Mouse (Mus musculus): Measurements from ENCODE around the gene Elk4. TPM values are rescaled to one million over a fixed set of nuclear protein-coding genes. Genes with fewer than 3 reads are reported as not detected.
A peak's percentile ranks its signal among the peaks of the same experiment; 100 is the strongest.

The Elk4 gene
- polyA plus RNA-seq, 1 experiment, result 33.1 TPM

- no peak overlapping the region for H3K4me3 ChIP-seq (ENCODE audit: extremely low read depth, insufficient read depth, insufficient read length)
- no peaks in the 10 kb centered on the region for H3K27me3 ChIP-seq (ENCODE audit: control insufficient read depth, insufficient read depth, low read length)
- DNase-seq (ENCODE audit: low read depth in 1 of 2, low spot score in 2 of 2), result no peak
- H3K4me1 ChIP-seq (ENCODE audit: control insufficient read depth, insufficient read depth, insufficient read length), result peaks cover 7% of the 10 kb centered on the region
- 97% methylated on average over 1 of the region's 1 CpGs for WGBS
- TF ChIP-seq CTCF (IDR thresholded peaks at IDR 0.05; ENCODE audit: extremely low read depth, insufficient read depth, insufficient read length, insufficient replicate concordance) (no peak), POLR2A (IDR thresholded peaks at IDR 0.05; ENCODE audit: low read depth, low read length) (no peak)
- no peaks in the 10 kb centered on the region for H3K36me3 ChIP-seq (ENCODE audit: control insufficient read depth, insufficient read depth, low read length)
- H3K27ac ChIP-seq (ENCODE audit: insufficient read depth, low read length), result no peak overlapping the region
These were observed 1.9 kb upstream of the Elk4 start for GRCm38 (mm10) chr1:132005466-132005865.

DNA sequence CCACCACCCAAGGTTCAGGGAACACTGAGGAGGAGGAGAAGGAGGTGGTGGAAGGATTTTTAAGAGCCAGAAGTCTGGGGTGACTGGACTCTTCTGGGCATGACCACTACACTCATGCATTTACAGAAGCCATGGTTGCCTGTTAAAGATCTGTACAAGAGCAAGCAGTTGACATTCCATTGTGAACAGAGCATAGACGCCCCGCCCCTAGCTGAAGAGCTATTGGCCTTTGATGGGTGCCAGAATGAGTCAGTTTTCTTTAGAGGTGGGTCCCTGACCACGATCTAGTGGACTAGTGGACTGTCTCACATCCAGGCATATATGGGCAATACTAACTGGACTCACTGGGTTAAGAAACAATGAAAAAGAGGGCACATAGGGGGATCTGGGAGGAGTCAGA lies 1.4 kb upstream of the Elk4 start:
- 79% methylated on average over 3 of the region's 3 CpGs for WGBS
- no peak for DNase-seq (ENCODE audit: low read depth in 1 of 2, low spot score in 2 of 2)
- TF ChIP-seq CTCF (IDR thresholded peaks at IDR 0.05; ENCODE audit: extremely low read depth, insufficient read depth, insufficient read length, insufficient replicate concordance) (no peak), POLR2A (IDR thresholded peaks at IDR 0.05; ENCODE audit: low read depth, low read length) (no peak)
- H3K4me3 ChIP-seq (ENCODE audit: extremely low read depth, insufficient read depth, insufficient read length), result no peak overlapping the region
- H3K27me3 ChIP-seq (ENCODE audit: control insufficient read depth, insufficient read depth, low read length), result no peaks in the 10 kb centered on the region
- no peak overlapping the region for H3K27ac ChIP-seq (ENCODE audit: insufficient read depth, low read length)
- H3K36me3 ChIP-seq (ENCODE audit: control insufficient read depth, insufficient read depth, low read length), result no peaks in the 10 kb centered on the region
- peaks cover 7% of the 10 kb centered on the region for H3K4me1 ChIP-seq (ENCODE audit: control insufficient read depth, insufficient read depth, insufficient read length)

DNA sequence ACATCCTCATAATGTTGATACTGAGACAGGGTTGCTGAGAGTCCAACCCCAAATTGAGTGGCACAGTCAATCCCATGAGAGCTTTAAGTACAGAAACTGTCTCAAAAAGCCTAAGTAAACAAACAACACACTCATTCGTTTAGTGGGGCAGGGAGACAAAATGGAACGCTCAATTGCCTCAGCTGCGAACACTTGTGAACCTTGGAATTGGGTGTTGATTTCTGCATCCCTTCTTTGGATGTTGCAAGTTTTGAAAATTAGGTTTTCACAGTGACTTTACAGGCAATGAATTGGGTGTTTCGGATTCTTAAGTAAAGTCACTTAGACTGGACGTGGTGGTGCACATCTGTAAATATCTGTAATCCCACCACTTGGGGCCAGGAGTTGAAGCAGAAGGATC lies 686 bp upstream of the Elk4 start:
- Histone ChIP-seq H3K36me3 (ENCODE audit: control insufficient read depth, insufficient read depth, low read length) (no peaks in the 10 kb centered on the region), H3K27ac (ENCODE audit: insufficient read depth, low read length) (peak overlapping the region; percentile 100; the same call in 1 of the 2 replicates), H3K27me3 (ENCODE audit: control insufficient read depth, insufficient read depth, low read length) (no peaks in the 10 kb centered on the region), H3K4me3 (ENCODE audit: extremely low read depth, insufficient read depth, insufficient read length) (no peak overlapping the region), H3K4me1 (ENCODE audit: control insufficient read depth, insufficient read depth, insufficient read length) (peaks cover 7% of the 10 kb centered on the region)
- TF ChIP-seq CTCF (IDR thresholded peaks at IDR 0.05; ENCODE audit: extremely low read depth, insufficient read depth, insufficient read length, insufficient replicate concordance), result no peak
- no peak for TF ChIP-seq POLR2A (IDR thresholded peaks at IDR 0.05; ENCODE audit: low read depth, low read length)
- 27% methylated on average over 5 of the region's 5 CpGs for WGBS
- DNase-seq (ENCODE audit: low read depth in 1 of 2, low spot score in 2 of 2), result no peak

GRCm38 (mm10) chr1:132007828-132008827 lies 721 bp downstream of the Elk4 start:
- TF ChIP-seq CTCF (IDR thresholded peaks at IDR 0.05; ENCODE audit: extremely low read depth, insufficient read depth, insufficient read length, insufficient replicate concordance), result no peak
- peak; percentile 76 for TF ChIP-seq POLR2A (IDR thresholded peaks at IDR 0.05; ENCODE audit: low read depth, low read length)
- peak; percentile 90 to 92 for DNase-seq (ENCODE audit: low read depth in 1 of 2, low spot score in 2 of 2)
- peaks cover 14% of the 10 kb centered on the region for H3K4me1 ChIP-seq (ENCODE audit: control insufficient read depth, insufficient read depth, insufficient read length)
- no peaks in the 10 kb centered on the region for H3K36me3 ChIP-seq (ENCODE audit: control insufficient read depth, insufficient read depth, low read length)
- peak overlapping the region; percentile 100 for H3K27ac ChIP-seq (ENCODE audit: insufficient read depth, low read length)
- H3K4me3 ChIP-seq (ENCODE audit: extremely low read depth, insufficient read depth, insufficient read length), result peak overlapping the region; percentile 74
- H3K27me3 ChIP-seq (ENCODE audit: control insufficient read depth, insufficient read depth, low read length), result no peaks in the 10 kb centered on the region
- under 1% methylated on average over 67 of the region's 72 CpGs for WGBS

DNA sequence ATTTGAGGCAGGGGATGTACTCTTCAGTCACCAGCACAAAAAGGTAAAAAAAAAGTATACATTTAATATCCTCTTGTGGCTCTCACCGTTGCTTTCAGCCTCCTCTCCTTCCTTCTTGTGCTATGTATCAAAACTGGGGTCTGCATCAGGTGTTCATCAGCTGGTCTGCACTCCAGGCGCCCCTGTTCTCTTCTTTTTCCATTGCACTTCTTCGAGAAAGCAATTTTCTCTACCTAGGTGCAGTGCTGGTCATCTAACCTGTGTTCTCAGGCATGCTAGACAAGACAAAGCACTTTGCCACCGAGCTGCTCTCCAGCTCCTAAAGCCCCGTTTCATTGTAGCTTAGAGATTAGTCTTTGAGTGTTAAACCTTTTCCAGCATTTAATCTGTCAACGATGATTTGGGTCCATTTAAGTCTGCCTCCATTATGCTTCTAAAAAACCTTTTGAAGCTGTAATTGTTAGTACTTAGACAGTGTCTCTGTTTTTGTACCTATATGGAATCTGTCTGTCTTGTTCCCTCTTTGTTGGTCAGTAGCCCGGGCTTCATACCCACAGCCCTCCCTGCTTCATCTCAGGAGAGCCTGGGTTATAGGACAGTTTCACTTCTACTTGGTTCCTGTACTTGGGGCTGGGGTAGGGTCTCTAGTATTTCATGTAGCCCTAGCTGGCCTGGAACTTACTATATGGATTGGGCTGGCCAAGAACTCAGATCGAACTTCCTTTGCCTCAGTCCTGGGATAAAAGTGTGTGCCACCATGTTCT lies 1.7 kb downstream of the Elk4 start:
- peaks cover 14% of the 10 kb centered on the region for H3K4me1 ChIP-seq (ENCODE audit: control insufficient read depth, insufficient read depth, insufficient read length)
- DNase-seq (ENCODE audit: low read depth in 1 of 2, low spot score in 2 of 2), result no peak
- no peaks in the 10 kb centered on the region for H3K27me3 ChIP-seq (ENCODE audit: control insufficient read depth, insufficient read depth, low read length)
- 5% methylated on average over 8 of the region's 8 CpGs for WGBS
- no peaks in the 10 kb centered on the region for H3K36me3 ChIP-seq (ENCODE audit: control insufficient read depth, insufficient read depth, low read length)
- H3K4me3 ChIP-seq (ENCODE audit: extremely low read depth, insufficient read depth, insufficient read length), result peak overlapping the region; percentile 74
- TF ChIP-seq POLR2A (IDR thresholded peaks at IDR 0.05; ENCODE audit: low read depth, low read length), result no peak
- TF ChIP-seq CTCF (IDR thresholded peaks at IDR 0.05; ENCODE audit: extremely low read depth, insufficient read depth, insufficient read length, insufficient replicate concordance), result no peak
- peak overlapping the region; percentile 100 for H3K27ac ChIP-seq (ENCODE audit: insufficient read depth, low read length)

DNA sequence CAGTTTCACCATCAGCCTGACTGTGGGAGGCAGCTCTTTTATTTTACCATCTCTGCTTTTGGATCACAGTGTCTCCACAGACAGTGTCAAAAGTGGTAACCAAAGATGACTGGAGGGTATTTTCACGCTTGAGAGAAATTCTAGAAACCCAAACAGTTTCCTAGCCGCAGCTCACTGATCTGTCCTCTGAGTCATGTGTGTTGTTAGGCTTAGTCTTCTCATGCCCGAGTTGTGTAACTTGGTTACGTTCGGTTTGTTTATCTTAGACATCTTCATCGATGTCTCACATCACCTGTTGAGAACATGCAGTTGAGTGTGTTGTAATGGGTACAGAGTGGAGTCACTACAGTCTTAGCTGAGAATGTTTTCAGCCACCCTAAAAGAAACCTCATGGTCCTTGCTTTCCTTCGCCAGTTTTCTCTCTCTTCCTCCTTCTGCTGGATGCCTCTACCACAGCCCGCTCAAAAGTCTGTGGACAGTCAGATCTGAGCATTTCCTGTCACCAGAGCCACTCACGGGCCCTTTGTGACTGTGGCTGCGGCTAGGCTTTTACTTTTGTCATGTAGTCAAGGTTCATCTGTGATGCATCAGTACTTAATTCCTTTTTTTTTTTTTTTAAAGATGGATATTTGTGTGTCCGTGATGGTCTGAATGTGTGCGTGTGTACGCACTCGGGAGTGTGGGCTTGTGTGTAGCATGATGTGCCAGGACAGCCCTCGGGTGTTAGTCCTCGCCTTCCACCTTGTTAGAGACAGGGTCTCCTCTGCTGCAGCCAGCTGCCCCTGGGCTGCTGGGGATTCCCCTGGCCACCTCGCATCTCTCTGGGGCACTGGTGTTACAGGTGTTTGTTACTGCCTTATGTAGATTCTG lies 3.5 kb downstream of the Elk4 start:
- 6% methylated on average over 17 of the region's 17 CpGs for WGBS
- Histone ChIP-seq H3K36me3 (ENCODE audit: control insufficient read depth, insufficient read depth, low read length) (peaks cover 7% of the 10 kb centered on the region), H3K4me3 (ENCODE audit: extremely low read depth, insufficient read depth, insufficient read length) (peak overlapping the region; percentile 36; the same call in 1 of the 2 replicates)

More for the DNA sequence above, 3.5 kb downstream of the Elk4 start:
- Histone ChIP-seq H3K27me3 (ENCODE audit: control insufficient read depth, insufficient read depth, low read length) (no peaks in the 10 kb centered on the region), H3K27ac (ENCODE audit: insufficient read depth, low read length) (peak overlapping the region; percentile 80), H3K4me1 (ENCODE audit: control insufficient read depth, insufficient read depth, insufficient read length) (peaks cover 15% of the 10 kb centered on the region)
- TF ChIP-seq CTCF (IDR thresholded peaks at IDR 0.05; ENCODE audit: extremely low read depth, insufficient read depth, insufficient read length, insufficient replicate concordance) (no peak), POLR2A (IDR thresholded peaks at IDR 0.05; ENCODE audit: low read depth, low read length) (no peak)
- peak; percentile 64 to 71 for DNase-seq (ENCODE audit: low read depth in 1 of 2, low spot score in 2 of 2)
